Mouse (Mus musculus): ENCODE measurements around the gene Setd4. TPM values are rescaled to one million over a fixed set of nuclear protein-coding genes. Genes with fewer than 3 reads are reported as not detected.

Gene Setd4
- polyA plus RNA-seq, 1 experiment, result 15.7 TPM

DNA sequence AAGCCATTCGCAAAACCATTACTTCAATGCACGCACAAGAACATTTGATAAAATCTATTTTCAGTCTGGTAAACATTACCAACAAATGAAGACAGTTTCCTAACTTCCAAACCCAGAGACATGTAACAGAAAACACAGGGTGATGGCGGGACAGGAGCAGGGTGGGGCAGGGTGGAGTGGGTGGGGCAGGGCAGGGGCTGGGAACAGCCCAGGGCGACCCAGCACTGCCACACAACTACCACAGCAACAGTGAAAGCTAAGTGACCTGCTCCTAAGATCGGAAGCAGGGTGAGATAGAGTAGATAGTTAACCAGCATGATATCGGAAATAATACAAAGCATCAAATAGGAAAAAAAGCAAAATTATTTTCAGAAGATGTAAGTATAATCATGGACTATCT lies 4.4 kb downstream of the Setd4 start:
- Histone ChIP-seq H3K4me3 (replicated peaks; ENCODE audit: insufficient read depth, low read depth, low read length) (no peak overlapping the region), H3K27me3 (ENCODE audit: control insufficient read depth, insufficient read depth, low read length) (no peaks in the 10 kb centered on the region), H3K27ac (ENCODE audit: insufficient read depth, low read length) (no peak overlapping the region), H3K4me1 (ENCODE audit: control insufficient read depth, insufficient read depth, low read length) (no peaks in the 10 kb centered on the region)
- DNase-seq, result no peak
- 92% methylated on average over 6 of the region's 6 CpGs for WGBS
- TF ChIP-seq POLR2A (IDR thresholded peaks at IDR 0.05; ENCODE audit: borderline replicate concordance, insufficient read depth, low read length) (no peak), CTCF (IDR thresholded peaks at IDR 0.05; ENCODE audit: borderline replicate concordance, insufficient read depth, low read depth, low read length) (no peak)

- H3K4me1 ChIP-seq (ENCODE audit: control insufficient read depth, insufficient read depth, low read length), result no peaks in the 10 kb centered on the region
- no peak overlapping the region for H3K27ac ChIP-seq (ENCODE audit: insufficient read depth, low read length)
- WGBS, result 96% methylated on average over 9 of the region's 9 CpGs
- TF ChIP-seq CTCF (IDR thresholded peaks at IDR 0.05; ENCODE audit: borderline replicate concordance, insufficient read depth, low read depth, low read length) (no peak), POLR2A (IDR thresholded peaks at IDR 0.05; ENCODE audit: borderline replicate concordance, insufficient read depth, low read length) (no peak)
- no peak for DNase-seq
- H3K4me3 ChIP-seq (replicated peaks; ENCODE audit: insufficient read depth, low read depth, low read length), result no peak overlapping the region
- H3K27me3 ChIP-seq (ENCODE audit: control insufficient read depth, insufficient read depth, low read length), result no peaks in the 10 kb centered on the region
These were observed 6.3 kb downstream of the Setd4 start for GRCm38 (mm10) chr16:93597551-93597950.

DNA sequence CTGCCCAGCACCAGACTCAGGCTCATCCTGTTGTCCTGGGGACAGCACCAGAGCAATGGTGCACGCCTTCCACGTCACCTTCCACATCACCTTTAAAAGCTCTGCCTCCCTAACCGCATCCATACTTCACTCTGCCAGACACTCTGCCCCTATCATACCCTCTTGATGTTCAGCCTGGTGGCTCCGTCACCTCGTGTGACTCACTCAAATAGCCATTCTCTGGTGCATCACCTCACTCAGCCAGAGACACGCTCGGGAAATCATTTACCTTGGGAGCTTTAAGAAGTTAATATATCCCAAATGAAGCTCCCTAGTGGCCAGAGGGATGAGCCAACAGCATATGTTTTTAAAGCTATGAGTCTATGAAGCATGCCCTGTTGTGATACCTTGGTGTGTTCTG lies 7.1 kb downstream of the Setd4 start:
- Histone ChIP-seq H3K4me3 (replicated peaks; ENCODE audit: insufficient read depth, low read depth, low read length) (no peak overlapping the region), H3K4me1 (ENCODE audit: control insufficient read depth, insufficient read depth, low read length) (no peaks in the 10 kb centered on the region), H3K27ac (ENCODE audit: insufficient read depth, low read length) (no peak overlapping the region), H3K27me3 (ENCODE audit: control insufficient read depth, insufficient read depth, low read length) (no peaks in the 10 kb centered on the region)
- 95% methylated on average over 7 of the region's 7 CpGs for WGBS
- no peak for DNase-seq
- TF ChIP-seq CTCF (IDR thresholded peaks at IDR 0.05; ENCODE audit: borderline replicate concordance, insufficient read depth, low read depth, low read length) (no peak), POLR2A (IDR thresholded peaks at IDR 0.05; ENCODE audit: borderline replicate concordance, insufficient read depth, low read length) (no peak)

DNA sequence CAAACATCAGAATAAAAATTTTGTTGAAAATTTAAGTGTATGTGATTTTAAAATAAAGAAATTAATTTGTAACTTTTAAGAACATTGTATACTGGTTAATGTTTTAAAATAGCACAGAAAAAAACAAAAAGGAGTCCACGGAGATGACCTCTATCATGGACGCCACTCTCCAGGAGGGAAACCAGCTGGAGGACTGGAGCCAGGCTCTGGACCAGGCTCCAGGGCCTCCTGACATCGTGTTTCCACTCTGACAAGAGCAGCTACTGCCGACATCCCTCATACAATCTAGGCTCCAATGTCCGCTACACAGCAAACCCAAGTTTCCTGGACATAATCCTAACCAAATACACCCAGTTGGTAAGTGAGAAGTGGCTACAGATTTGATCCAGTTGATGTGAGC lies 8.1 kb downstream of the Setd4 start:
- WGBS, result 84% methylated on average over 5 of the region's 5 CpGs
- no peak for DNase-seq
- Histone ChIP-seq H3K4me3 (replicated peaks; ENCODE audit: insufficient read depth, low read depth, low read length) (no peak overlapping the region), H3K27ac (ENCODE audit: insufficient read depth, low read length) (no peak overlapping the region), H3K27me3 (ENCODE audit: control insufficient read depth, insufficient read depth, low read length) (no peaks in the 10 kb centered on the region), H3K4me1 (ENCODE audit: control insufficient read depth, insufficient read depth, low read length) (no peaks in the 10 kb centered on the region)
- no peak for TF ChIP-seq POLR2A (IDR thresholded peaks at IDR 0.05; ENCODE audit: borderline replicate concordance, insufficient read depth, low read length)
- no peak for TF ChIP-seq CTCF (IDR thresholded peaks at IDR 0.05; ENCODE audit: borderline replicate concordance, insufficient read depth, low read depth, low read length)

DNA sequence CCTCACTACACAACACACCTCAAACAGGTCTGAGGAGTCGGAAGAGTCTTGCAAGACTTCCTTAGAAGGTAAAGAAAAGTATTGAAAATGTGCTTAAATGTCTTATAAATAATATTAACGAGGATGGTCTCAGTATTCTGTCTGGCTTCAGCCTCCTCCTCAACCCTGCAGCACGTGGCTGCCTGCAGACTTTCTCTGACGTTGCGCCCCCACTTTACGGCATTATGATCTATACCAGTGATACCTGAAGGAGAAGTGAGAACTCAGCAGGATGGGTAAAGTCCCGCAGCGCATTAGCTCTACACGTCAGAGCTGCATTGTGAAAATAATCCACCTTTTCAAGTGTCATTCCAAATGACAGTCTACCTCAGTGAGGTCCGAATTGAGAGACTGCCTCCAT lies 9.4 kb downstream of the Setd4 start:
- no peak overlapping the region for H3K4me3 ChIP-seq (replicated peaks; ENCODE audit: insufficient read depth, low read depth, low read length)
- 94% methylated on average over 10 of the region's 10 CpGs for WGBS
- TF ChIP-seq CTCF (IDR thresholded peaks at IDR 0.05; ENCODE audit: borderline replicate concordance, insufficient read depth, low read depth, low read length) (no peak), POLR2A (IDR thresholded peaks at IDR 0.05; ENCODE audit: borderline replicate concordance, insufficient read depth, low read length) (no peak)
- no peaks in the 10 kb centered on the region for H3K27me3 ChIP-seq (ENCODE audit: control insufficient read depth, insufficient read depth, low read length)
- no peaks in the 10 kb centered on the region for H3K4me1 ChIP-seq (ENCODE audit: control insufficient read depth, insufficient read depth, low read length)
- DNase-seq, result no peak
- H3K27ac ChIP-seq (ENCODE audit: insufficient read depth, low read length), result no peak overlapping the region

DNA sequence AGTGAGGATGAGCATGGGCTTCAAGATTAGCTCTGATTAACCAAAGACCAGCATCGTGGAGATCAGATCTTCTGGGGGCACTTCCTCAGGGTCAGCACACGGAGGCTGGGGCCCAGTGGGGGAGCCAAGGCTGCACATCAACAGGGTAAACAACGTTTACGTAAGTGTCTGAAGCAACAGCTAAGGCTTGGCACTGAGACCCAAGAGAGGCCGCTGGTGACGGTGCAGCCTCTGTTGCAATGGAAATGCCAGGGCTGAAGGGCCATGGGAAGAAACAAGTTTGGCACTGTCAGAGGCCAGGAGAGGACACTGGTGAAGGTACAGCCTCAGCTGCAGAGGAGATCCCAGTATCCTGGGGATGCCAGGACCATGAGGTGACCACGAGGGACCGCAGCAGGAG lies 10.5 kb downstream of the Setd4 start:
- H3K27me3 ChIP-seq (ENCODE audit: control insufficient read depth, insufficient read depth, low read length), result no peaks in the 10 kb centered on the region
- no peak overlapping the region for H3K27ac ChIP-seq (ENCODE audit: insufficient read depth, low read length)
- no peaks in the 10 kb centered on the region for H3K4me1 ChIP-seq (ENCODE audit: control insufficient read depth, insufficient read depth, low read length)
- no peak for TF ChIP-seq POLR2A (IDR thresholded peaks at IDR 0.05; ENCODE audit: borderline replicate concordance, insufficient read depth, low read length)
- no peak for TF ChIP-seq CTCF (IDR thresholded peaks at IDR 0.05; ENCODE audit: borderline replicate concordance, insufficient read depth, low read depth, low read length)
- no peak overlapping the region for H3K4me3 ChIP-seq (replicated peaks; ENCODE audit: insufficient read depth, low read depth, low read length)
- DNase-seq, result no peak
- 90% methylated on average over 8 of the region's 8 CpGs for whole genome bisulfite sequencing

DNA sequence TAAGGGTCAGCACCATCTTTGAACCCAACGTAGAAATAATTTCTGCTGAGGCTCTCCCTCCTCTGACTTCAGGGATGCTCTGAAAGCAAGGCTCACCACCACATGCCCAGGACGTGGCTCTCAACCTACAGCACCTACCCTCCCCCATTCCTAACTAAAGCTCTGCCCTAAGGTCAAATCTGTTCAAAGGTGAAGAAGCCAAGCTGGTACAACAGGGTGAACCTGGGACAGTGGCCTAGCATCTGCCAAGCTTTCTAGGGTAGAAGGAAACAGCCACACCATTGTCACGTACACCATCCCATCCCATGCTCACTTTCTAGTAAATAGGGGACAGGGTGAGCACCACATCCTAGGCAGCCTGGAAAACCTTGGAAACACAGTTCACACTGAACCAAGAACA lies 11.2 kb downstream of the Setd4 start:
- no peaks in the 10 kb centered on the region for H3K27me3 ChIP-seq (ENCODE audit: control insufficient read depth, insufficient read depth, low read length)
- TF ChIP-seq POLR2A (IDR thresholded peaks at IDR 0.05; ENCODE audit: borderline replicate concordance, insufficient read depth, low read length) (no peak), CTCF (IDR thresholded peaks at IDR 0.05; ENCODE audit: borderline replicate concordance, insufficient read depth, low read depth, low read length) (no peak)
- H3K27ac ChIP-seq (ENCODE audit: insufficient read depth, low read length), result no peak overlapping the region
- WGBS, result 98% methylated on average over 3 of the region's 3 CpGs
- no peak overlapping the region for H3K4me3 ChIP-seq (replicated peaks; ENCODE audit: insufficient read depth, low read depth, low read length)
- no peak for DNase-seq
- peaks cover 4% of the 10 kb centered on the region; the same call in 1 of the 2 replicates for H3K4me1 ChIP-seq (ENCODE audit: control insufficient read depth, insufficient read depth, low read length)

DNA sequence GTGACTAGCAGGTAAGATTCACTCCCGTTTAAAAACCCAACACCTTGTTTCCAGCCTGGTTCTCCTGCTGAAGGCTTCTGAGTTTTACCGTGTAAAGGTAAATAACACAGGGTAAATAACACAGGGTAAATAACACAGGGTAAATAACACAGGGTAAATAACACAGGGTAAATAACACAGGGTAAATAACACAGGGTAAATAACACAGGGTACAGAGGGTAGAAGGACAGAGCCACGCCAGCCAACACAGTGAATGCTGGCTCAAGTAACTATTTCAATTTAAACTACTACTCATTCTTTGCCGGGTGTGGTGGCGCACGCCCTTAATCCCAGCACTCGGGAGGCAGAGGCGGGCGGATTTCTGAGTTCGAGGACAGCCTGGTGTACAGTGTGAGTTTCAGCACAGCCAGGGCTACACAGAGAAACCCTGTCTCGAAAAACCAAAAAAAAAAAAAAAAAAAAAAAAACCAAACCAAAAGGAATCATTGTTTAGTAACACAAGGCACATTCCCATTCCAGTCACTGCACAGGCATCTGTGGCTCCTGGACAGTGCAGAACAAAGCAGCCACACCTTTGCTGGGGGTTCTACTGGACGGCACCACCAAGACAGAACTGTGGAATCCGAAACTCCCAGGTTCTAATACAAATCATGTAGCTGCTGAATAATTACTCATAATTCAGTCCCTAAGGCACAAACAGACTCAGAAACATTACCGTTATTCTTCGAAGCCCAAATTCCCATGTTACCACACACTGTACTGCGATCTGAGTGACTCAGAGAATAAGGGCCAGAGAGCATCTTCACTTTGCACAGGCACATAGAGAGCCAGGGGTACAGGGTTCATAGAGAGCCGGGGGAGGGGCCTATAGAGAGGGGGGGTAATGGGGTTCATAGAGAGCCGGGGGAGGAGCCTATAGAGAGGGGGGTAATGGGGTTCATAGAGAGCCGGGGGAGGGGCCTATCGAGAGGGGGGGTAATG lies 12.1 kb downstream of the Setd4 start:
- Histone ChIP-seq H3K4me3 (replicated peaks; ENCODE audit: insufficient read depth, low read depth, low read length) (no peak overlapping the region), H3K4me1 (ENCODE audit: control insufficient read depth, insufficient read depth, low read length) (peaks cover 4% of the 10 kb centered on the region; the same call in 1 of the 2 replicates), H3K27ac (ENCODE audit: insufficient read depth, low read length) (no peak overlapping the region), H3K27me3 (ENCODE audit: control insufficient read depth, insufficient read depth, low read length) (no peaks in the 10 kb centered on the region)
- 95% methylated on average over 20 of the region's 20 CpGs for WGBS
- TF ChIP-seq CTCF (IDR thresholded peaks at IDR 0.05; ENCODE audit: borderline replicate concordance, insufficient read depth, low read depth, low read length), result no peak
- TF ChIP-seq POLR2A (IDR thresholded peaks at IDR 0.05; ENCODE audit: borderline replicate concordance, insufficient read depth, low read length), result no peak
- no peak for DNase-seq
